Mouse (Mus musculus): ENCODE results near the gene Dcun1d4.

Gene Dcun1d4

GRCm38 (mm10) chr5:73587119-73587518, 106.3 kb downstream of the Dcun1d4 start:
- DNase-seq (ENCODE audit: low spot score in 2 of 2), result no peak

GRCm38 (mm10) chr5:73598943-73599695, 118.3 kb downstream of the Dcun1d4 start:
- peak; percentile 47 to 62 for DNase-seq (ENCODE audit: low spot score in 2 of 2)

- no peak for DNase-seq (ENCODE audit: low spot score in 2 of 2)
Observed at GRCm38 (mm10) chr5:73599991-73600390, 119.2 kb downstream of the Dcun1d4 start.

- DNase-seq (ENCODE audit: low spot score in 2 of 2), result peak; percentile 53 to 70
Observed at GRCm38 (mm10) chr5:73601361-73601763, 120.6 kb downstream of the Dcun1d4 start.

- DNase-seq (ENCODE audit: low spot score in 2 of 2), result no peak
Observed at GRCm38 (mm10) chr5:73602865-73603264, 122.1 kb downstream of the Dcun1d4 start.

GRCm38 (mm10) chr5:73604542-73604941, 123.7 kb downstream of the Dcun1d4 start:
- no peak for DNase-seq (ENCODE audit: low spot score in 2 of 2)

GRCm38 (mm10) chr5:73604964-73605363, 124.2 kb downstream of the Dcun1d4 start:
- DNase-seq (ENCODE audit: low spot score in 2 of 2), result no peak
